Mouse (Mus musculus) heart, adult 9 months (tissue): ENCODE measurements around the gene Mei4.

ENCODE experiments used
- DNase-seq, 2 experiments: peaks; one replicate each; pipeline ENCODE4 v3.0.0; 2022; ENCODE audit warnings: low spot score in 2 of 2

Mei4 gene

DNA sequence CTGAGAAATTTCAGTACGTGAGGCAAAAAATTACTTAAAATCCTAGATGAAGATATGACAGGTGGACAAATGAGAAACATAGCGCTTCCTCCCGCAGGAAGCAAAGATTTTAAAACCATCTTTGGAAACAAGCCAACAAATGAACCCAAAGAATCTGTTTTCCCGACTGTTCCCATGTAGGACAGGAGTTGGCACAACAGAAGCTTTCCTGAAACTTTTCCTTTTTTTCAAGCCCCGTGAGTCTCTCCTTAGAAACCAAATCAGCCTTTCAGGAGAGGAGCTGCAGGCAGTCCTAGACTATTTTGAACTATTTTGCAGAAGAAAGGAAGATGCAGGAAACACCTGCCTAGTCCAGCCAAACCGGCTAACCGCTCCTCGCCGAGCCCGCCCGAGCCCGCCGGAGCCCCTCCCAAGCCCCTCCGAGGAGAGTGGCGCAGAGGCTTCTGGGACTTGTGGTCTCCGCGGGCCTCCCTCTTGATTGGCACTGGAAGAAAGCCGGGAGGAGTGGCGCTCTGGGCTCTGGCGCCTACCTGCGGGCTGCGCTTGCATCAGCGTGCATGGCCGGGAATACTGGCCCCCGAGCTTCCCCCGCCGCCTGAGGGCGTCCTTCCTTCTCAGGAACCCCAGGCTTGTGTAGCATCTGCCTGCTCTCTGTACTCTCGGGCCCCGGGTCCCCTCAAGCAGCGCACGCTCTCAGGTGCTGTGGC lies at the start of gene Mei4:
TSS of gene Mei4 (plus strand) at position 490 of the 707 bp plus-strand sequence.
- no peak for DNase-seq

GRCm38 (mm10) chr9:81819715-81820373 lies 43.6 kb upstream of the Mei4 start:
- DNase-seq, result no peak

DNA sequence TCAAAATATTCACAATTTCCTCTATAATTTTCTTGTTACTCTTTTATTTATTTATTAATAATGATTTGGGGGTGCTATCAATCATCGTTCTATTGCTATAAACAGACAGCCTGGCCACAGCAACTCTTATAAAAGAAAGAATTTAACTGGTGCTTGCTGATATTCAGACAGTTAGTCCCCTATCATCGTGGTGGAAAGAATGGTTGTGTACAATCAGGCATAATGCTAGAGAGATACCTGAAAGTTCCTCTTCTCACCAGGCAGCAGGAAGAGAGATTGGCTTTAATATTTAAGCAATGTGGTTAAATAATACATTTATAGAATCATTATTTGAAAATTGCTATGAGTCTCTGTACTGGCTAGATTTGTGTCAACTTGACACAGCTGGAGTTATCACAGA lies 35.9 kb upstream of the Mei4 start:
- no peak for DNase-seq

DNA sequence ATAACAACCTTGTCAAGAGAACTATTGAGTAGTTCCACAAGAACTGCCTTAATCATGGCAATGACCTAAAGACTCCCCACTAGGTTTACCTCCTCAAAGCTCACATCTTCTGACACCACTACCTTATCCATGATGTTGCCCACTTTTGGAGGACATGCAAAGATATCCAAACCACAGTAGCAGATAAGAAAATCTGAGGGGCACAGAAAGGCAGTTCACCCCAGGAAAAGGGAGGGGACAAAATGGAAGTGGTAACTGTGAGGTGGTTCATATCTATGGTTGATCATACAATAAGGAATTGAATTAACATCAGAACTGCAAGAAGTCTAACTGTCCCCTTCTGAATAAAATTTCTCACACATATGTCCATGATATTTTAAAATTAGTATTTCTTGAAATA lies 29.4 kb upstream of the Mei4 start:
- no peak for DNase-seq

GRCm38 (mm10) chr9:81858861-81859260 lies 4.6 kb upstream of the Mei4 start:
- DNase-seq, result no peak

GRCm38 (mm10) chr9:81863888-81864234 lies 391 bp downstream of the Mei4 start:
- no peak for DNase-seq

- DNase-seq, result no peak
Measured at GRCm38 (mm10) chr9:81866032-81866431, 2.6 kb downstream of the Mei4 start.

DNA sequence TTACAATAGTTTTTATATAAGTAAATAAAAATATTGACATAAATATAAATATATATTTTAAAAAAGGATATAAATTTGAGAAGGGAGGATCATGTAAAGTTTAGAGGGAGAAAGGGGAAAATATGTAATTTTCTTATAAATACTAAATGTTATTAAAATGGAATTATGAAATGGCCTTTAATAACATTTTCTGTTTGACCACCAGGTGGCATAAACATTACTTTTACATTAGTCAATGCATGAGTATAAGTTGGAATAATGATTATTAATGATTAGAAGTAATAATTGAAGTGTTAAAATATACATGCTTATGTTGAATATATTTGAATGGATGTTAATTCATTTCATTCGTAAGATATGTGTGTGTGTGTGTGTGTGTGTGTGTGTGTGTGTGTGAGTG lies 58.0 kb downstream of the Mei4 start:
- no peak for DNase-seq

DNA sequence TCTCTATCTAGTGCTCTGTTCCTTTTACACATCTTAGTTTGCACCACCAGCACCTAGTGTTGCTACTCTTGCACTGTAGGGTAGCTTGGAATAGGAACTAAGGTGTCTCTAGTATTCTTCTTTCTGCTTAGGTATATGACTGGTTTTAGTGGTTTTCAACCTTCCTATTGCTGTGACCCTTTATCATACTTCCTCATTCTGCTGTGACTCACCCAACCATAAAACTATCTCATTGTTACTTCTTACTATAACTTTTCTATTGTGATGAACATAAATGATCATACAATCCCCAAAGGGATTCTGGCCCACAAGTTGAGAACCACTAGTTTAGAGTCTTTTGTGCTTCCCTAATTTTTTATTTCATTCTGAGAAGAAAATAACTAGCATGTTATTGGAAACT lies 61.3 kb downstream of the Mei4 start:
- no peak for DNase-seq

GRCm38 (mm10) chr9:81940533-81940932 lies 77.1 kb downstream of the Mei4 start:
- DNase-seq, result no peak

- DNase-seq, result no peak
Measured at GRCm38 (mm10) chr9:81945624-81946023, 82.2 kb downstream of the Mei4 start.

DNA sequence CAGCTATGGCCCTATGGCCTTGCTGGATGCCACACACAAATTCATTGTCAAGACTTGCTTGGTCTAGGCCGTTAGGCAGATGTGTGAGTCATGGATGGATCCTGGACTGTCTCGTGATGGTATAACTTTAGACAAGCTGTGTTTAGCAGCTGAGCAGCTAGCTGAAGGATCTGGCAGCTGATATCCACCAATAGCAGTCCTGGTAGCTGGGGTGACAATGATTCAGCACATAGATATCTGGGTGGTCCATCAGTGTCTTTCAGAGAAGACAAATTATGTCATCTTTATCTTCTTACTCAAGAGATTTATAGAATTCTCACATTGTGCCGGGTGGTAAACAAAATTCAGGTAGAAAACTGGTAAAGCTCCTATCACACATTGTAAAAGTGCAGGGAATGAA lies 93.4 kb downstream of the Mei4 start:
- DNase-seq, result no peak

DNA sequence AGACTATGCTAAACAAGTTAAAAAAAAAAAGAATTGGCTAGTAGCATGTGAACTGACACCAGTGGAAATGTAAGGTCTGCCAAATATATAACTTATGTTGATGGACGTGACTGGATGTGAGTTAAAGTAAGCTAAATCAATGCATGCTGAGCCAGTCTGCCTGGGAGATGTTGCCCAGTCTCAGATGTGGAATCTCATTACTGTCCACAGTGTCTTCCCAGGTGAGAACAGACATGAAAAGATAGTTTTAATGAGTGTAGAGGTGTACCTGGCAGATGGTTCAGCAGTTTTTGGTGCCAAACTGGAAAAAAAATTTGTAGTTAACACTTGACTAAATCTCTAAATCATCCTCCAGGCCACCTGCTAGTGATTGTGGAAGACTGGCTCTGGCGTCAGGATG lies 94.4 kb downstream of the Mei4 start:
- no peak for DNase-seq

DNA sequence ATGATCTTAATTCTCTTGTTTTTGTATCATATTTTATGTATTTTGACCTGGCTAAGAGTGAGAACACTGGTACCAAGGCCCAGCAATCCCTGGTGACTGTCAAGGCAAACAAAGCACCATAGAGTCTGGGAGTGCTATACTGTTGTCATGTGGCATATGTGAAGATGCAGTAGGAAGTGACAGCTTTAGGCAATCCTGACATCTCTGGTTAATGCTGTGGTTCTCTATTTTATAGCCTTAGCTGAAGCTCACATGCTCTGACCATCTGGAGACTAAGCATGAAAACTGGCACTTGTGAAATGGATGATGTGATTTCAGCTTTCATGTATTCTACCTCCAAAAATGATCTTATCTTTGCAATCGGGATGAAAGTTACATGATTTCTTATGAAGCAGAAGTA lies 103.3 kb downstream of the Mei4 start:
- DNase-seq, result no peak

DNA sequence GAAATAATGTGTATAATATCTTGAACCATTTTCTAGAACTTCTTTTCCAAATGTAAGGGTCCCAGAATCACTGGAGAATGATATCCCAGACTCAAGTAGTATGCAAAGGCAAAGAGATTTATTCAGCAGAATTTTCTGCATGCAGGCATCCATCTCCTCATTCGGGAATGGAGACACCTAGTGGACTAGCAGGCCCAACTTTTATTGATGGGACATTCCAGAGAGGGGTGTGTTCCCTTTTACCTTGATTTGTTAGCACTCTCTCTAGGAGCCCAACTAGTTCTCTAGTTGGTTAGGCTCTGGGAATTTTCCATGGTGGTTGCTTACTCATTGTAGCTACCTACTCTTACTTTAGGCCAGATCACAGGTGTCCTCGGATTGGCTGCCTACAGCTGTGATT lies 105.5 kb downstream of the Mei4 start:
- DNase-seq, result no peak

DNA sequence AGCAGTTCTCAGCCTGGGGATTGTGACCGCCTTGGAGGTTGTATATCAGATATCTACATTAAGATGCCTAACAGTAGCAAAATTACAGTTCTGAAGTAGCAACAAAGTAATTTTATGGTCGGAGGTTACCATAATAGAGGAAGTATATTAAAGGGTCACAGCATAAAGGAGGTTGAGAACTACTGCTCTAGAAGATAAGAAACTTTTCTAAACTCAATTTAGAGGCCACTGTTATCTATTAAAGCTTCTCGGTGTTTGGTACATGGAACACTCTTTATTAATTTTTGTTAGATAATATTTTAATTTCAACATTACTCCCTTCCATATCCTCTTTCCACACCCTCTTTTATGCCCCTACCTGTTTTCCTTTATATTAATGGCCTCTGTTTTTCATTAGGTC lies 119.0 kb downstream of the Mei4 start:
- no peak for DNase-seq

DNA sequence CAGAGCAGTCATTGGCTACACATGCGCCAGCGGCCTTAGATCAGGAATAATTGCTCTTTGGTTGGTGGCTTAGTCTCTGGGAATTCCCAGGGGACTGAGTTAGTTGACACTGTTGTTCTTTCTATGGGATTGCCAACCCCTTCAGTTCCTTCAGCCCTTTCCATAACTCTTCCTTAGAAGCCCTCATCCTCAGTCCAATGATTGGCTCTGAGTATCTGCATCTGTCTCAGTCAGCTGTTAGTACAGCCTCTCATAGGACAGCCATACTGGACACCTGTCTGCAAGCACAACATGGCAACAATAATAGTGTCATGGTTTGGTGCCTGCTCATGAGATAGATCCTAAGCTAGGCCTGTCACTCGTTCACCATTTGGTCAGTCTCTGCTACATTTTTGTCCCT lies 149.5 kb downstream of the Mei4 start:
- no peak for DNase-seq

DNA sequence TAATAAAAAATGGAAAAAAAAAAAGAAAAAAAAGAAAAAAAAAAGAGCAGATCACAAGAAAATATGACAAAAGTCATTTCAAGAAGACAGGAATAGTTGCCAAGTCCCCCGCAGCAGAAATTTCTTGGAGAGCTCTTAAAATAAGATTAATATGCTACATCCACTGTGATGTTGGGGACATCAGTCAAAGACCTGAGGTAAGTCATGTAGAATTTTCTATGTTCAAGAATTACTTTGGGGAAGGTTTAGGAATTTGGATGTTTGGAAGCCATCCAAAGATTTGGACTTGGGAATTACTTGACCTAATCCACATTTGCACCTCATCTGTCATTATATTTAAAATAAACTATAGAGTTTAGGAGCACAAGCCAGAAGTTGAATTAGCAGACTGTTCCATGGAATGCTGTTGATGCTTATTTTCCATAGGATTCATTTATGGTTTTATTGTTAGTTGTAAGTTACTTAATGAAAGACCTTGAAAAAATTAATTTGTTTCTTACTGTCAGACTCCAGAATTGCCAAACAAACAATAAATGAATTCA lies 179.1 kb downstream of the Mei4 start:
- no peak for DNase-seq

DNA sequence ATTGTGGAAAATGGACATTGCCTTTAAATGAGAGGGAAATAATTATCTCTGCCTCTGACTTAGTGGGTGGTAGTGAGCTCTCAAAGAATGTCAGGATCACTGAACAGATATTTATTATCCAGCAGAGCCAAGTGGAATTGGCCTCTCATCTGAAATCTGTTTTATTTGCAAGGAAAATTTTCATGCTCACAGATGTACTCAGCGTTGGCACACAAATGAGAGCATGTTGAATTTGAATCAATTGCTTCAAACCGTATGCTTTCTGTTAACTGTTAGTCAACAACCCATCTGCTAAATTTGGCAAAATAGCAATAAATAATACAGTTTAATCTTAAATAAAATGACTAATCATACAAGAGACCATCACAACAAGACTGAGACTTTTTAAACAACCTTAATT lies 181.0 kb downstream of the Mei4 start:
- no peak for DNase-seq

- DNase-seq, result no peak
Measured at GRCm38 (mm10) chr9:82073832-82074231, 210.4 kb downstream of the Mei4 start.

DNA sequence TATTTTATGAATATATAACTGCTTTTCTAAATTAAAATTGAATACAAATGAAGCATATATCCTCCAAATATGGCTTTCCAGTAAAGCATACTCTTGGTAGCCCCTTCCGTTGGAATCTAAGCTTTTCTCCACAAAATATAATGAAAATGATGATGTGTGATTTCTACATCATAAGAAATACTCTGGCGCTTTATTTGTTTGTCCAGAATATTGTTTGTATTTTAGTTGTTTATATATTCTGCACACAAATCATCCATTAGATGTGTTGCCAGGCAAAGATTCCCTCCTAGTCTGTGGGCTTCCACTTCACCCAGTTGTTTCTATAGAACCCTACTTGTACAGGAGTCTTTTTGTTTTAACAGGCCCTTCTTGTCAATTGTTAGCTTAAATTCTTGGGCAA lies 211.8 kb downstream of the Mei4 start:
- DNase-seq, result no peak

GRCm38 (mm10) chr9:82096409-82096808 lies 232.9 kb downstream of the Mei4 start:
- DNase-seq, result no peak

GRCm38 (mm10) chr9:82114865-82115264 lies 251.4 kb downstream of the Mei4 start:
- DNase-seq, result no peak

GRCm38 (mm10) chr9:82136119-82136518 lies 272.6 kb downstream of the Mei4 start:
- no peak for DNase-seq
